Mouse (Mus musculus) heart, postnatal 0 days (tissue): ENCODE data around the gene 2810004N23Rik.

Source experiments
- CTCF ChIP-seq: IDR thresholded peaks from 2 replicates; pipeline ENCODE4 v1.5.1; 2016; ENCODE audit warnings: antibody characterized with exemption, control low read depth, low read depth
- EP300 ChIP-seq: IDR thresholded peaks from 2 replicates; pipeline ENCODE4 v1.6.1; 2016; ENCODE audit warnings: antibody characterized with exemption, low read depth

- no peak for TF ChIP-seq EP300
- no peak for TF ChIP-seq CTCF
Observed at GRCm38 (mm10) chr8:124840900-124841299, 22.0 kb downstream of the 2810004N23Rik start.
